Mouse (Mus musculus): ENCODE measurements around the gene Robo1. TPM values are rescaled to one million over a fixed set of nuclear protein-coding genes. Genes with fewer than 3 reads are reported as not detected.

Gene Robo1
- total RNA-seq, 2 experiments from 2014 or later: 5.7 to 6.1 TPM

- no peak for DNase-seq
- intact Hi-C loops (cut with DNase I): loop anchor here (5.0 kb wide), 1 partner anchor 315 kb away; no protein-coding TSS in a partner anchor
Observed at GRCm38 (mm10) chr16:72976849-72977576, 668.9 kb downstream of the Robo1 start.

GRCm38 (mm10) chr16:72979407-72980219 is 671.5 kb downstream of the Robo1 start:
- intact Hi-C loops (cut with DNase I): loop anchor here (1.0 to 5.0 kb wide), 5 partner anchors 287 to 761 kb away; no protein-coding TSS in a partner anchor
- DNase-seq: peak; percentile 72 to 86

- intact Hi-C loops (cut with DNase I): no loop called here
- DNase-seq: no peak
Observed at GRCm38 (mm10) chr16:72990376-72991167, 682.5 kb downstream of the Robo1 start.

DNA sequence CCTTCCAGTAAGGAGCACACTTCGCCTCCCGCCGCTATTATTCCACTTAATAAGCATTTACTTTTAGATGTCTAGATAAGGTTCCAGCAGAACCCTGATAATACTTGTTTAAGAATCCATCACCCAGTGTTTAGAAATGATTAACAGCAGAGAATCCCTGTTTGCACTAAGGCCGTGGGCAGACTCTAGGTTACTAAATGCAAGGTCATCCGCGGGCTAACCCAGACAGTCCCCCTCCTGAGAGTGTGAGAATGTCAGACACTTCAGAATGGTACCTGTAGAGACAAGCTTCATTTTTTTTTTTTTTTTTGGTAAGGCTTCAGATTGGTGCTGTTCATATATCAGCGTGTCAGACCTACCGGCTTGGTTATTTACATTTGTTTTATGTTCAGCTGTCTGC is 685.1 kb downstream of the Robo1 start:
- intact Hi-C loops (cut with DNase I): no loop called here
- no peak for DNase-seq

DNA sequence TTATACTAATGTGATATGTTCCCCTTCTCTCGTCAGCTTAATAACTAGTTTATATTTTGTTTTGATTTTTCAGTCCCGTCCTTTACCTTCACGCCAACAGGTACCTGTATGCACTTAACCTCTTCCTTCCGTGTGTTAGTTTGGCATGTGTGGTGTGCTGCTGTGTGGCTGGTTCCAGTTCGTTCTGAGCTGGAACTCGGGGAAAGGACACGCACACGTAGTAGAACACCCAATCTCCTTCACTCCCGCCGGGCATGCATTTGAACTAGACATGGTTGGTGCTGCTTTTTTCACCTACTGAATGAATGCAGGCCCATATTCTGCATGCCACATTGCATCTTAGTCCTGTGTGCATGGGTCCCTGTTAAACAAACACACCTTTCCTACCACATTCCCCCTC is 685.5 kb downstream of the Robo1 start:
- intact Hi-C loops (cut with DNase I): no loop called here
- DNase-seq: no peak

GRCm38 (mm10) chr16:72995251-72995954 is 687.3 kb downstream of the Robo1 start:
- intact Hi-C loops (cut with DNase I): loop anchor here (1.0 to 2.0 kb wide), 2 partner anchors 1418 to 1805 kb away; no protein-coding TSS in a partner anchor
- DNase-seq: peak; percentile 46 to 63

- intact Hi-C loops (cut with DNase I): loop anchor here (1.0 to 2.0 kb wide), 2 partner anchors 1417 to 1805 kb away; no protein-coding TSS in a partner anchor
- no peak for DNase-seq
Observed at GRCm38 (mm10) chr16:72995955-72996535, 687.9 kb downstream of the Robo1 start.

- intact Hi-C loops (cut with DNase I): no loop called here
- peak; percentile 5 to 17 for DNase-seq
Observed at GRCm38 (mm10) chr16:72998677-72999076, 690.6 kb downstream of the Robo1 start.

GRCm38 (mm10) chr16:73002685-73003084 is 694.6 kb downstream of the Robo1 start:
- no peak for DNase-seq
- intact Hi-C loops (cut with DNase I): no loop called here

DNA sequence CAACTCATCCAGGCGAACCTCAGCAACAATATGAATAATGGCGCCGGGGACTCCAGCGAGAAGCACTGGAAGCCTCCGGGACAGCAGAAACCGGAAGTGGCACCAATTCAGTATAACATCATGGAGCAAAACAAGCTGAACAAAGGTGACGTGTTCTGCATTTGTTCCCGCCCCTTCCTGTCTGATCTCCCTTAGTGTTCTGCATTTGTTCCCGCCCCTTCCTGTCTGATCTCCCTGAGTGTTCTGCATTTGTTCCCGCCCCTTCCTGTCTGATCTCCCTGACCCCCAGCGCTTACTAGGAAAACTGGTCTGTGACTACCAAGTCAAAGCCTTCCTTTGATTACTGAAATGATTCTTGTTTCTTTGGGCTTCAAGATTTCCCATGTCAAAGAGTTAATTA is 696.5 kb downstream of the Robo1 start:
- intact Hi-C loops (cut with DNase I): no loop called here
- DNase-seq: no peak

DNA sequence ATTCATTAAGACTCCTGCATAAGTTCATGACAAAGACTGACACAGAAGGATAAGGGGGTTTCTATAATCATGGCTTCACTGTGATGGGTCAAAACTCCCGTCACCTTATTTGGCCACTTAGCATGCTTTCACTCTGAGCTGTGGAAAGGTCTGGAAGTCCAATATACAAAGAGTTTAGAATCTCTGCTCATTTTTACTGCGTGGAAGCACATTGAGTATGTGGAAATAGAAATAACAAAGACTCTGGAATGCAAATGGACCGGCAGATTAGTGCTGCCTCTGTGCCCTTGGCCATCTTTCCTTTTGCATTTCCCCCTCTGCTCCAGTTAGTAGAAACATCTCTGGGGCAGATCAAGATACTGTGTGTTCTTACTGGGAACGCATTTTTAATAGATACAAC is 697.7 kb downstream of the Robo1 start:
- intact Hi-C loops (cut with DNase I): no loop called here
- DNase-seq: no peak

DNA sequence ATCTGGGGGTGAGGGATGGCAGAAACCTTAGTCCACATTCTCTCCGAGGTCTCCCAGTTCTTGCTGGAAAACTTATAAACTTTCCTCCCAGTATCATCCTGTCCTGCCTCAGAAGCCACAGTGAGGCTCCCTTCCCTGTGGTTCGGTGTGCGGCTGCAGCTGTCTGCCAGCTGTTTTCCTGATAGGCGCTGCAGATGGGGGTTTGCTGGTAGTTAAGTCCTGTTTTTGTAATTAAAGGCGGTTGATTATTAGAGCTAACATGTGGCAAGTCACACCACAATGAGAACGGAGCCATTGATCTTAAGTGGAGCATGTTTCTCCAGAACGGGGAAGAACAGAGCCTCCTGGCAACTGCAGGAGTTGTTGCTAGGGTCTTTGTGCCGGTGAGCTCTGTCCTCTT is 699.3 kb downstream of the Robo1 start:
- no peak for DNase-seq
- intact Hi-C loops (cut with DNase I): no loop called here

GRCm38 (mm10) chr16:73011313-73011712 is 703.2 kb downstream of the Robo1 start:
- no peak for DNase-seq

GRCm38 (mm10) chr16:73012926-73013325 is 704.8 kb downstream of the Robo1 start:
- DNase-seq: no peak
- intact Hi-C loops (cut with DNase I): no loop called here

More at GRCm38 (mm10) chr16:73011313-73011712, 703.2 kb downstream of the Robo1 start:
- intact Hi-C loops (cut with DNase I): no loop called here

DNA sequence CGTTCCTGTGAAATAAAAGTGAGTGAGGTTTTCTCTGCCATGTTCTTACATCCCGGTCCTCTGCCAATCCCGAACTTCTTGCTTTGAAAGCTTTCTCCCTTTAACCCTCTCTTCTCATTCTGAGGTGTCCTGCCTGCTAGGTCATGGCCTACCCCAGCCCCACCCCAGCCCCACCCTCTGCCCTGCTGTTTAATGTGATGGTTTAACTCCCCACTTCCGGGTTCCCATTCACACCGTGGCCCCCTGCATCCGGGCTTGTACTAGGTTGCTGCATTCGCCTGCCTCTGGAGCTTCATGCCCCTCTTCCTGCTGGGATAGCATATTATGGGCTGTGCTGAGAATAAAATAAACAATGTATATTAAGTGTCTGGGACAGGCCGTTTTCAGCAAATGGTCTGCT is 706.4 kb downstream of the Robo1 start:
- intact Hi-C loops (cut with DNase I): no loop called here
- DNase-seq: no peak

DNA sequence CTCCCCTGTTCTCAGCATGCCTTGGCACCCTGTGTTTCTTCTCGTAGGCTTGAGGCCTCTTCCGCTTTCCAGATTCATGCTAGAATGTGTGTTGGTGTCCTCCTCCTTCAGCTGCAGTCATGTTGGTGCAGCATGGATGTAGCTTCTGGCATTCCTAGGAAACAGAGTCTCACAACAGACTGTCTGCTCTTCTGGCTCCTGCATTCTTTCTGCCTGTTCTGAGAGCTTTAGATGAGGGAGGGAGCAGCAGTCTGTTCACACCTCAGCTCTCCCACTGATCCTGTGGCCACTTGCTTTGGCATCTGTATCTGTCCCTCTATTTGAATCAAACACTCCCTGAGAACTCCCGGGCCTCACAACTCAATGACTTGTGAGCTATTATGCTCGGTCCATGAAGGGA is 707.9 kb downstream of the Robo1 start:
- no peak for DNase-seq
- intact Hi-C loops (cut with DNase I): no loop called here

DNA sequence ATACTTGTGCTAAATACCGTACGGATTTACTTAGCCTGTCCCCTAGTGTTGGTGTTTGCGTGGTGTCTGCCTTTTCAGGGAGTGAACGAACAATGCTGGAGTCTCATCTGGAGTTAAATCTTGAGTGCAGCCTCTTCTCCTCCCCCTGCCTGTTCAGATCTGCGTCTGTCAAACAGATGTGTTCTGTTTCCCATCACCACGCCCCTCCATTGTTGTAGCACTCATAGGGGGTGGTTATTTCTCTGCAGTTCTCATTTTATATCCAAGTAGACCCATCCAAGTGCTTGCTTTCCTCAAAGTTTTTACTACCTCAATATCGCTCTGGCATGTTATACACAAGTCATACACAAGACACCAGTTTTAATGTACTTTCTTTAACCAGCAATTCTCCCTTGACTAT is 708.7 kb downstream of the Robo1 start:
- intact Hi-C loops (cut with DNase I): no loop called here

DNA sequence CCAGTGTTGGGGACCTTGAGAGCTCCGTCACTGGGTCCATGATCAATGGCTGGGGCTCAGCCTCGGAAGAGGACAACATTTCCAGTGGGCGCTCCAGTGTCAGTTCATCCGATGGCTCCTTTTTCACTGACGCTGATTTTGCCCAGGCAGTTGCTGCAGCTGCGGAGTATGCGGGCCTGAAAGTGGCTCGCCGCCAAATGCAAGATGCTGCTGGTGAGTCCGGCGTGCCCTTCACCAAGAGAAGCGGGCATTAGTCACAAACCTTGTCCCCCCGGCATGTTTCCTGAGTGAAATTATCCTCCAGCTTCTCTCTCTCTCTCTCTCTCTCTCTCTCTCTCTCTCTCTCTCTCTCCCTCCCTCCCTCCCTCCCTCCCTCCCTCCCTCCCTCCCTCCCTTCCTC is 716.2 kb downstream of the Robo1 start:
- DNase-seq: peak in 1 of 2 experiments; percentile 4

More for the DNA sequence above, 708.7 kb downstream of the Robo1 start:
- DNase-seq: no peak

GRCm38 (mm10) chr16:73027692-73028091 is 719.6 kb downstream of the Robo1 start:
- no peak for DNase-seq
- intact Hi-C loops (cut with DNase I): no loop called here

More for the DNA sequence above, 716.2 kb downstream of the Robo1 start:
- intact Hi-C loops (cut with DNase I): no loop called here

- DNase-seq: no peak
- intact Hi-C loops (cut with DNase I): no loop called here
Observed at GRCm38 (mm10) chr16:73030999-73031398, 722.9 kb downstream of the Robo1 start.

All from heart, postnatal 10 days (tissue).